Mouse (Mus musculus) adipocyte (in vitro differentiated cells): ENCODE data around the gene Kbtbd4.

ENCODE experiments used
- DNase-seq: peaks from one replicate; pipeline ENCODE4 v3.0.0-alpha.2; 2016; ENCODE audit warnings: low spot score

The Kbtbd4 gene

GRCm38 (mm10) chr2:90956053-90956452 lies 51.5 kb downstream of the Kbtbd4 start:
- no peak for DNase-seq

GRCm38 (mm10) chr2:90958856-90959255 lies 54.3 kb downstream of the Kbtbd4 start:
- DNase-seq: no peak

- no peak for DNase-seq
These were observed 55.5 kb downstream of the Kbtbd4 start for GRCm38 (mm10) chr2:90960012-90960411.
